Mouse (Mus musculus) liver, embryonic 12.5 days (tissue): ENCODE results near the gene Iqcf1. TPM values are rescaled to one million over a fixed set of nuclear protein-coding genes. Genes with fewer than 3 reads are reported as not detected.

Source experiments
- polyA plus RNA-seq: library from polyadenylated mRNA; unstranded; fragments of >200 nt; fragmentation: Nextera tagmentation; extraction: Ambion mirVana; gene quantifications from 2 replicates; pipeline ENCODE4 v1.2.1, GENCODE M21; 2016

Iqcf1 gene
- polyA plus RNA-seq, 1 experiment from 2014 or later = not detected

Other genes with a start within 250 kb of the Iqcf1 start
- 28.8 and 29.0 TPM in 2 replicates for gene Poc1a, start 218.9 kb upstream of the Iqcf1 start, polyA plus RNA-seq
- gene Dusp7, start 131.3 kb upstream of the Iqcf1 start, polyA plus RNA-seq = 10.4 and 10.5 TPM in 2 replicates
- gene Rpl29, start 70.5 kb upstream of the Iqcf1 start, polyA plus RNA-seq = 870 and 914 TPM in 2 replicates
- 34.0 and 35.2 TPM in 2 replicates for gene Acy1, start 61.6 kb upstream of the Iqcf1 start, polyA plus RNA-seq
- 14.5 and 15.2 TPM in 2 replicates for gene Abhd14b, start 52.5 kb upstream of the Iqcf1 start, polyA plus RNA-seq
- gene Abhd14a, start 52.3 kb upstream of the Iqcf1 start, polyA plus RNA-seq = 29.1 and 31.6 TPM in 2 replicates
- 27.3 and 30.9 TPM in 2 replicates for gene Pcbp4, start 46.7 kb upstream of the Iqcf1 start, polyA plus RNA-seq
- gene Gpr62, start 34.0 kb upstream of the Iqcf1 start, polyA plus RNA-seq = 0.10 and 0.19 TPM in 2 replicates
- 54.6 and 58.0 TPM in 2 replicates for gene Rrp9, start 24.0 kb upstream of the Iqcf1 start, polyA plus RNA-seq
- gene Parp3, start 23.0 kb upstream of the Iqcf1 start, polyA plus RNA-seq = 1.5 and 1.7 TPM in 2 replicates
- gene Iqcf5, start 14.6 kb downstream of the Iqcf1 start, polyA plus RNA-seq = 0.44 TPM in 1 of 2 replicates, not detected in the other
- not detected in 2 replicates for gene Iqcf3, start 61.7 kb downstream of the Iqcf1 start, polyA plus RNA-seq
- not detected in 2 replicates for gene Iqcf4, start 71.0 kb downstream of the Iqcf1 start, polyA plus RNA-seq
- gene Iqcf6, start 126.6 kb downstream of the Iqcf1 start, polyA plus RNA-seq = not detected in 2 replicates
- gene Grm2, start 156.1 kb downstream of the Iqcf1 start, polyA plus RNA-seq = not detected in 2 replicates
- 16.3 and 16.5 TPM in 2 replicates for gene Tex264, start 186.0 kb downstream of the Iqcf1 start, polyA plus RNA-seq